Mouse (Mus musculus) left cerebral cortex, postnatal 36 days (tissue): Measurements from ENCODE around the gene Dlx6. TPM values are rescaled to one million over a fixed set of nuclear protein-coding genes. Genes with fewer than 3 reads are reported as not detected.

ENCODE experiments used
- DNase-seq, 2 experiments: peaks; one replicate each; pipeline ENCODE4 v3.0.0; 2021 to 2022; ENCODE audit warnings: low spot score in 2 of 2, mixed read lengths in 1 of 2
- intact Hi-C: fragments of 180-260 bp; cut with DNase I; formaldehyde crosslinking; loops from one replicate; pipeline ENCODE4 v1.15.1; 2025
- total RNA-seq, 2 experiments: library from RNA; stranded (reverse); gene quantifications; 2 replicates each; pipeline ENCODE4 v1.2.3; 2021

Gene Dlx6
- total RNA-seq, 2 experiments from 2014 or later, result 10.5 to 15.6 TPM

GRCm38 (mm10) chr6:6859111-6859949 lies 3.8 kb upstream of the Dlx6 start:
- DNase-seq, result no peak
- intact Hi-C loops, result no loop called here

GRCm38 (mm10) chr6:6859950-6860410 lies 3.2 kb upstream of the Dlx6 start:
- intact Hi-C loops, result loop anchor here (5.0 kb wide), 1 partner anchor 283 kb away; the partner anchor contains the start of gene Sem1
- peak in 1 of 2 experiments; percentile 8 for DNase-seq

- intact Hi-C loops, result loop anchor here (5.0 kb wide), 1 partner anchor 283 kb away; the partner anchor contains the start of gene Sem1
- DNase-seq, result peak in 1 of 2 experiments; percentile 35
These were observed 2.6 kb upstream of the Dlx6 start for GRCm38 (mm10) chr6:6860411-6861085.

- intact Hi-C loops, result loop anchor here (5.0 kb wide), 1 partner anchor 284 kb away; the partner anchor contains the start of gene Sem1
- DNase-seq, result peak in 1 of 2 experiments; percentile 8
These were observed 1.9 kb upstream of the Dlx6 start for GRCm38 (mm10) chr6:6861086-6861797.

GRCm38 (mm10) chr6:6861798-6862428 lies 1.2 kb upstream of the Dlx6 start:
- DNase-seq, result no peak
- intact Hi-C loops, result loop anchor here (2.0 to 5.0 kb wide), 2 partner anchors 17 to 285 kb away; partner anchors contain the start of gene Sem1

GRCm38 (mm10) chr6:6862611-6863010 lies 523 bp upstream of the Dlx6 start:
- DNase-seq, result peak in 1 of 2 experiments; percentile 35
- intact Hi-C loops, result loop anchor here (2.0 to 5.0 kb wide), 2 partner anchors 16 to 285 kb away; partner anchors contain the start of gene Sem1

GRCm38 (mm10) chr6:6863955-6864354 lies 821 bp downstream of the Dlx6 start:
- intact Hi-C loops, result loop anchor here (2.0 to 5.0 kb wide), 2 partner anchors 15 to 287 kb away; partner anchors contain the start of gene Sem1
- no peak for DNase-seq

- DNase-seq, result peak in 1 of 2 experiments; percentile 13
- intact Hi-C loops, result loop anchor here (5.0 kb wide), 1 partner anchor 287 kb away; the partner anchor contains the start of gene Sem1
These were observed 1.6 kb downstream of the Dlx6 start for GRCm38 (mm10) chr6:6864441-6865440.

GRCm38 (mm10) chr6:6867031-6867430 lies 3.9 kb downstream of the Dlx6 start:
- no peak for DNase-seq
- intact Hi-C loops, result no loop called here

GRCm38 (mm10) chr6:6869041-6869685 lies 6.0 kb downstream of the Dlx6 start:
- no peak for DNase-seq
- intact Hi-C loops, result no loop called here

GRCm38 (mm10) chr6:6869961-6870800 lies 7.0 kb downstream of the Dlx6 start:
- intact Hi-C loops, result no loop called here
- DNase-seq, result no peak

GRCm38 (mm10) chr6:6870876-6871420 lies 7.8 kb downstream of the Dlx6 start:
- intact Hi-C loops, result no loop called here
- DNase-seq, result no peak

GRCm38 (mm10) chr6:6871692-6872091 lies 8.6 kb downstream of the Dlx6 start:
- intact Hi-C loops, result no loop called here

GRCm38 (mm10) chr6:6872873-6873272 lies 9.7 kb downstream of the Dlx6 start:
- no peak for DNase-seq
- intact Hi-C loops, result no loop called here

More at GRCm38 (mm10) chr6:6871692-6872091, 8.6 kb downstream of the Dlx6 start:
- no peak for DNase-seq

- no peak for DNase-seq
- intact Hi-C loops, result no loop called here
These were observed 10.4 kb downstream of the Dlx6 start for GRCm38 (mm10) chr6:6873476-6874072.
